Mouse (Mus musculus): Measurements from ENCODE around the gene Pth2. TPM values are rescaled to one million over a fixed set of nuclear protein-coding genes. Genes with fewer than 3 reads are reported as not detected.

Pth2 gene
- polyA plus RNA-seq, 1 experiment from 2014 or later: not detected

DNA sequence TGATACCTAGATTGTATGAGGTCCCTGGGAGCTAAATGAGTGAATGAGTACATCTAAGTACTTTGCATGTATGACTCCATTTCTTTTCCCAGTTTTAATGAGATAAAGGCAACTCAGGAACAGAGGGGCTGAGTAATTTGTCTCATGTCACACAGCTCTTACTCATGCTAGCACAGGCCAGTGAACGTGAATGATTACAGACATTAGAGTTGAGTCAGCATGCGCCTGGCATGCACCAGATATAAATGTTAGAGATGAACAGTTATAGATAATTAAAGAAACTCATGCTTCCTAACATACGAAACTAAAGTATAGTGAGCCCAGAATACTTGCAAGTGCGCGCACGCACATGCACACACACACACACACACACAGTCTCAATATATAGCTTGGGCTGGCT is 9.4 kb downstream of the Pth2 start:
- no peaks in the 10 kb centered on the region for H3K9me3 ChIP-seq (ENCODE audit: control insufficient read depth, low read length)
- no peak overlapping the region for H3K4me2 ChIP-seq (replicated peaks)

DNA sequence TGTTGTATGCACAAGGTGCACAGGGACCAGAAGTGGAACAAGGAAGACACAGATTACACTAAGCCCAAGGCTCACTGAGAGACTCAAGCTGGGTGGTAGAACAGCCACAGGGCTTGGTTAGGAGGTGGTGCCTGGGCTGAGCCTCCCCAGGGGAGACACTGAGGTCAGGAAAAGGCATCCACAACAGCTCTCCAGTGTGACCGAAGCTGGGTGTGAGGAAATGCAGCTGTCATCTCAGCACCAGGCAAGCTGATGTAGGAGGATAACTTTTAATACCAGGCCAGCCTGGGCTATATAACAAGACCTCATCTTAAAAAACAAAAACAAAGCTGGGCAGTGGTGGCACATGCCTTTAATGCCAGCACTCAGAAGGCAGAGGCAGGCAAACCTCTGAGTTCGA is 10.4 kb downstream of the Pth2 start:
- H3K27ac ChIP-seq: no peak overlapping the region
- H3K9me3 ChIP-seq (ENCODE audit: control insufficient read depth, low read length): no peaks in the 10 kb centered on the region
- H3K4me1 ChIP-seq (replicated peaks; ENCODE audit: control insufficient read depth, insufficient read depth, low read length): no peaks in the 10 kb centered on the region
- H3K27me3 ChIP-seq (ENCODE audit: control insufficient read depth, insufficient read depth, low read length): 0 out of 2 replicates have a peak, but pooled peaks cover 6% of the 10 kb centered on the region
- no peak overlapping the region for H3K4me2 ChIP-seq (replicated peaks)
- no peak overlapping the region for H3K4me3 ChIP-seq (replicated peaks; ENCODE audit: low read length)
- H3K36me3 ChIP-seq (replicated peaks; ENCODE audit: control insufficient read depth, insufficient read depth): no peaks in the 10 kb centered on the region
- DNase-seq (ENCODE audit: low spot score) (no peak), ATAC-seq (ENCODE audit: low FRiP score) (no peak)
- 82% methylated on average over 2 of the region's 2 CpGs for WGBS
- no peak overlapping the region for H3K9ac ChIP-seq

More for the DNA sequence above, 9.4 kb downstream of the Pth2 start:
- Histone ChIP-seq H3K4me1 (replicated peaks; ENCODE audit: control insufficient read depth, insufficient read depth, low read length) (no peaks in the 10 kb centered on the region), H3K27ac (no peak overlapping the region), H3K9ac (no peak overlapping the region), H3K4me3 (replicated peaks; ENCODE audit: low read length) (no peak overlapping the region), H3K36me3 (replicated peaks; ENCODE audit: control insufficient read depth, insufficient read depth) (no peaks in the 10 kb centered on the region), H3K27me3 (ENCODE audit: control insufficient read depth, insufficient read depth, low read length) (0 out of 2 replicates have a peak, but pooled peaks cover 6% of the 10 kb centered on the region)
- ATAC-seq (ENCODE audit: low FRiP score) (no peak), DNase-seq (ENCODE audit: low spot score) (no peak)
- 91% methylated on average over 6 of the region's 6 CpGs for WGBS

DNA sequence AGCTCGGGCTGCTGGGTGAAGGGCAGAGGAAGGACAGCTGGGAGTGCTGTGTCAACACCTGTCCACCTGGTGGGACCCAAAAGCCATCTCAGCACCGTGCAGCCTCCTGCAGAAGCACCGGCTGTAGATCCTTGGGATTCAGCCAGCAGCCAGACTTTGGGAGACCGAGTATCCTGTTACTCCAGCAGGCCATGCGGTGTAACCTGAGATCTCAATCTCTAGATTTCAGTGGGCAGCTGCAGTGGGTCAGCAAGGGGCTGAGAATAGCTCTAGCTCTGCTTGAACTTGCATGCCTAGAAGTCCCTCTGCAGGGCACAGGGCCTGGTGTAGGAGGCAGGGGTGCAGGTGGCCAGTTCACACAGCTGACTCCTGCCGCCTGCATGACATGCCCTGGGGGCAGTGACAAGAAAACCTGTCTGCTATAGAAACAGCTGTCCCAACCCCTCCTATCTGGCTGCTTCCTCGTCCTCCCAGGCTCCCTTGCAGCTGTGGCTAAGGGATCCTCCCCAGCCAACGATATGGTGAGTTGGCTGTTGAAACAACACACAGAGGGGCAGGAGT is 11.1 kb downstream of the Pth2 start:
- no peaks in the 10 kb centered on the region for H3K36me3 ChIP-seq (replicated peaks; ENCODE audit: control insufficient read depth, insufficient read depth)
- 0 out of 2 replicates have a peak, but pooled peaks cover 6% of the 10 kb centered on the region for H3K27me3 ChIP-seq (ENCODE audit: control insufficient read depth, insufficient read depth, low read length)
- no peaks in the 10 kb centered on the region for H3K4me1 ChIP-seq (replicated peaks; ENCODE audit: control insufficient read depth, insufficient read depth, low read length)
- no peak overlapping the region for H3K4me3 ChIP-seq (replicated peaks; ENCODE audit: low read length)
- no peak for ATAC-seq (ENCODE audit: low FRiP score)
- no peaks in the 10 kb centered on the region for H3K9me3 ChIP-seq (ENCODE audit: control insufficient read depth, low read length)
- 28% methylated on average over 8 of the region's 8 CpGs for WGBS
- no peak overlapping the region for H3K9ac ChIP-seq
- no peak overlapping the region for H3K4me2 ChIP-seq (replicated peaks)
- H3K27ac ChIP-seq: no peak overlapping the region
- no peak for DNase-seq (ENCODE audit: low spot score)

DNA sequence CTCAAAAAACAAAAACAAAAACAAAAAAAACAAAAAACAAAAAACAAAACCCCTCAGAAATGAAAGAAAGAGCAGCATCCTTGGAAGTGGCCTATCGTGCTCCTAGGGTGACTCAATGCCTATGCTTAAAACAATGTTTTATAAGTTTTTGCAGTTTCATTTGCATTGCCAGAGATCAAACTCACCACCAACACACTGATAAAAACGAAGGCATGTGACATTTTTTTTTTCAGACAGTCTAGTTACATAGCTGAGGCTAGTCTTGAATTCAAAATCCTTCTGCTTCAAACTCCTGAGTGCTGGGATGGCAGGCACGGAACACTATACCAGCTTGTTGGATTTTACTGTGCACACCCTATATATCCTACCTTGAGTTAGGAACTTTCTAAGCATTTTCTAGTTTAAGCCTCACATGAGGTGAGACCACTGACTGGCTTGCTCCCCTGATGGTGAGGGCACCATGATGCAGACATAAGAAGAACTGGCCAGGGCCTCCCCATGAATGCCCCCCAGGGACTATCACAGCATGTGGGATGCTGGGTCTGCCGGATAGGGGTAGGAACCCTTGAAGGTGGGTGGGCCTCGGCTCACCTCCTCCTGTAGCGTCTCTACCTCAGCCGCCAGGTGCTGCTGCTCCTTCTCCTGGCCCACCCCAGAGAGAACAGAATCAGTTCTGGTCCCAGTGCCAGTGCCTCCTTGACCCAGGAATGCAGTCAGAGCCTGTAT is 12.0 kb downstream of the Pth2 start:
- Histone ChIP-seq H3K27me3 (ENCODE audit: control insufficient read depth, insufficient read depth, low read length) (0 out of 2 replicates have a peak, but pooled peaks cover 6% of the 10 kb centered on the region), H3K9ac (no peak overlapping the region), H3K4me1 (replicated peaks; ENCODE audit: control insufficient read depth, insufficient read depth, low read length) (no peaks in the 10 kb centered on the region), H3K27ac (no peak overlapping the region), H3K4me3 (replicated peaks; ENCODE audit: low read length) (no peak overlapping the region), H3K36me3 (replicated peaks; ENCODE audit: control insufficient read depth, insufficient read depth) (no peaks in the 10 kb centered on the region), H3K9me3 (ENCODE audit: control insufficient read depth, low read length) (no peaks in the 10 kb centered on the region), H3K4me2 (replicated peaks) (no peak overlapping the region)
- no peak for ATAC-seq (ENCODE audit: low FRiP score)
- no peak for DNase-seq (ENCODE audit: low spot score)
- WGBS: 79% methylated on average over 7 of the region's 7 CpGs

DNA sequence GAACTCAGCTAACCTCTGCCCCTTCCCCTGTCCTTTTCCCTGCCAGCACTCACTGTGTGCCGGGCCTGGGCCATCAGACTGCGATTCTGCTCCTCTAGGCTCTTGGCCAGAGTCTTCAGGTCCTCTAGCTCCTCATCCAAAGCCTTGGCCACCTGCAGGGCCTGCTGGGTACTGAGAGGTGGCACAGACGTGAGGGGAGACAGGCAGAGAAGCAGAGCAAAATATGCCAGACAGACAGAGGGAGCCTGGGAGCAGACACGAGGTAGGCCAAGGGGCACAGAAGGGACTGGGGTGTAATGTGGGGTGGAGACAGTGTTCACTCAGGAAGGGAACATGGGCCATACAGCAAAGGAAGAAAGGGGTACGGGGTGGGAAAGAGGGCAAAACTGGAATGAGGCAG is 12.6 kb downstream of the Pth2 start:
- no peaks in the 10 kb centered on the region for H3K36me3 ChIP-seq (replicated peaks; ENCODE audit: control insufficient read depth, insufficient read depth)
- no peak for DNase-seq (ENCODE audit: low spot score)
- no peak overlapping the region for H3K4me3 ChIP-seq (replicated peaks; ENCODE audit: low read length)
- WGBS: 69% methylated on average over 5 of the region's 5 CpGs
- H3K4me1 ChIP-seq (replicated peaks; ENCODE audit: control insufficient read depth, insufficient read depth, low read length): no peaks in the 10 kb centered on the region
- no peaks in the 10 kb centered on the region for H3K9me3 ChIP-seq (ENCODE audit: control insufficient read depth, low read length)
- no peak overlapping the region for H3K4me2 ChIP-seq (replicated peaks)
- 0 out of 2 replicates have a peak, but pooled peaks cover 6% of the 10 kb centered on the region for H3K27me3 ChIP-seq (ENCODE audit: control insufficient read depth, insufficient read depth, low read length)
- no peak overlapping the region for H3K9ac ChIP-seq
- no peak for ATAC-seq (ENCODE audit: low FRiP score)
- no peak overlapping the region for H3K27ac ChIP-seq

DNA sequence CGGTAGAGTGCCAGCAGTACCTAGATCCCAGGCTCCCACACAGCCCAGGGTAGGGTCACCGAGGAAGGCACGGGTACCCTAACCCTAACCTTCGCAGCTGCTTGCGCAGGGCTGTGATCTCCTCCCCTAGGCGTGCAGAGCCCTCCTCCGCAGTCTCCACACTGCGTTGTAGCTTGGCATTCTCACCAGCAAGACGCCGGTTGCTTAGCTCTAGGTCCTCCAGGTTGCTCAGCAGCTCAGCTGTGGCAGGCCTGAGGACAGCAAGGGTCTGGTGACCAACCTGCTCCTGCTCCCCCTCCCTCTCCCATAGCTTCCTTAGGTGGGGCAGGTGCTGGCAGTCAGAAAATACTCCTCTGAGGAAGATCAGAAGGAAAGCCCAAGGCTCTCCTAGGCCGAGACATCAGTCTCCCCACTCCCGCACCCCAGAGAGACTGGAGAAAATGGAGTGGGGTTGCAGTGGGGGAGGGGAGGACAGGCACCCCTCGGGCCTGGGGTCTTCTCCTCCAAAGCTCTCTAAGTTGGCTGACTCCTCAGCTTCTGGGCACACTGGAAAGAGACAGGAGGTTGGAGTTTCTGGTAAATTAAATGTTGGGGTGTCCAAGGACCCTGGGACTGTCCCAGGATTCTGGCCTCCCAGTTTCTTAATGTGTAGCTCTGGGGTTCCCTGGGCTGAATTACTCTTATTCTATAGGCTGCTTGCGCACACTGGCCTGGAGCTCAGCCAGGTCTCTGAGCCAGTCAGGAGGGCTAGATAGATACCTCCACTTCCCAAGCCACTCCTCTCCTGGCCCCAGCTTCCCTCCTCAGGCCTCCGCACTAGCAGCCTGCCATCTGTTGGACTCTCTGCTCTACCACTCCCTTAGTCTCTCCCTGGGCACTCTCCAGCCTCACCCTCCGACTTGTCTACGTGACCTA is 13.3 kb downstream of the Pth2 start:
- no peak overlapping the region for H3K9ac ChIP-seq
- ATAC-seq (ENCODE audit: low FRiP score) (no peak), DNase-seq (ENCODE audit: low spot score) (no peak)
- 69% methylated on average over 17 of the region's 17 CpGs for WGBS
- no peaks in the 10 kb centered on the region for H3K36me3 ChIP-seq (replicated peaks; ENCODE audit: control insufficient read depth, insufficient read depth)
- no peaks in the 10 kb centered on the region for H3K9me3 ChIP-seq (ENCODE audit: control insufficient read depth, low read length)
- no peaks in the 10 kb centered on the region for H3K4me1 ChIP-seq (replicated peaks; ENCODE audit: control insufficient read depth, insufficient read depth, low read length)
- no peak overlapping the region for H3K4me2 ChIP-seq (replicated peaks)
- no peak overlapping the region for H3K27ac ChIP-seq
- no peak overlapping the region for H3K4me3 ChIP-seq (replicated peaks; ENCODE audit: low read length)
- 0 out of 2 replicates have a peak, but pooled peaks cover 6% of the 10 kb centered on the region for H3K27me3 ChIP-seq (ENCODE audit: control insufficient read depth, insufficient read depth, low read length)

DNA sequence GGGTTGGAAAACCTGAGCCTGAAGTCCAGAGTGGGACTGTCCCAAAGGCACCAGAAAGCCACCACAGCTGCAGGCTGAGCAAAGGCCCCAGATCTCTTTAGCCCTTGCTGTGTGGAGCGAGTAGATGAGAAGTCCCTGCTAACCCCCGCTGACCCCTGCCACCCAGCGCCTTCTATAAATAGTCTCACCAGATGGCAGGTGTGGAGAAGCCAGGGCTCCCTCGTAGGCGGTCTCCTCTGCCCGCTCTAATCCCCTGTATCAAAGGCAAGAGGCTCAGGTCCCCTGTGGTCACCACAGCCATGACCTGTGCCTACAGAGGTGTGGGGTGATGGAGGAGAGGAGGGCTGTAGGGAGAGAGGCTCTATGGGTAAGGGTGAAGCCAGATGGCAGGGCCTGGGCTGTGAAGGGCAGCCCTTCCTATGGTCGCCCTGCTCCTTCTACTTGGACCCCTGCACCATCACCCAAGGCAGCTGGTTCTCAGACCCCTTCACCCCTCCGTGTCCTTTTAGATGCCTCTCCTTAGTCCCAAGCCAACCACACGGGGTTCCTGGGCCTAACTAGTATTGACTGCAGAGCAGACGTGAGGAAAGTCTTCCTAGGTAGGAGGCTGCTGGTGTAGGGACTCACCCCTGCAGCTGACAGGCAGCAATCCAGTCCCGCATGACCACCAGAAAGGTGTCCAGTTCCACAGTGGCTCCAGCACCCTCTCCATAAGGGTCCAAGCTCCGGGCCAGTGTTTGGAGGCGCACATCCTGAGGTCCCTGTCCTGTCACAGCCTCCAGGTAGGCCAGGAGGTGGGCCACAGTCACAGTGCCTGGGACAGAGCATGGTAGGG is 14.8 kb downstream of the Pth2 start:
- H3K36me3 ChIP-seq (replicated peaks; ENCODE audit: control insufficient read depth, insufficient read depth): no peaks in the 10 kb centered on the region
- 0 out of 2 replicates have a peak, but pooled peaks cover 4% of the 10 kb centered on the region for H3K27me3 ChIP-seq (ENCODE audit: control insufficient read depth, insufficient read depth, low read length)
- H3K4me2 ChIP-seq (replicated peaks): no peak overlapping the region
- DNase-seq (ENCODE audit: low spot score): no peak
- no peaks in the 10 kb centered on the region for H3K4me1 ChIP-seq (replicated peaks; ENCODE audit: control insufficient read depth, insufficient read depth, low read length)
- H3K9me3 ChIP-seq (ENCODE audit: control insufficient read depth, low read length): no peaks in the 10 kb centered on the region
- no peak overlapping the region for H3K27ac ChIP-seq
- no peak for ATAC-seq (ENCODE audit: low FRiP score)
- WGBS: 60% methylated on average over 13 of the region's 13 CpGs
- no peak overlapping the region for H3K4me3 ChIP-seq (replicated peaks; ENCODE audit: low read length)
- H3K9ac ChIP-seq: no peak overlapping the region

DNA sequence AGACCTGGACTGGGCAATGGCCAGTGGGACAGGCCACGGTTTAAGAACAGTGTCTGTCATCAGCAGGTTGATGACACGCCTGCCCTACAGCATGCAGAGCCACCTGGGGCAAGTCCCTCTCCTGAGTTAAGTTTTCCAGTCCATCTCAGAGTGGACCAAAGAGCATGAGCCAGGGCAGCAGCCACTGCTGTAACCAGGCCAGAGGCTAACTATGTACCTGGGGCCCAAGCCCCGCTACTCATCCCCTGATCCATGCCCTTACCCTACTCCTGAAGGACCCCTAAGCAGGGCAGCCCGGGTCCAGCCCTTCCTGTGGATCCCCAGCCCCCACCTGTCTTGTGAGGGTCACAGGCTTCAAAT is 15.4 kb downstream of the Pth2 start:
- ATAC-seq (ENCODE audit: low FRiP score) (no peak), DNase-seq (ENCODE audit: low spot score) (no peak)
- H3K27me3 ChIP-seq (ENCODE audit: control insufficient read depth, insufficient read depth, low read length): no peaks in the 10 kb centered on the region
- 80% methylated on average over 4 of the region's 4 CpGs for WGBS
- no peaks in the 10 kb centered on the region for H3K9me3 ChIP-seq (ENCODE audit: control insufficient read depth, low read length)
- no peaks in the 10 kb centered on the region for H3K4me1 ChIP-seq (replicated peaks; ENCODE audit: control insufficient read depth, insufficient read depth, low read length)
- H3K27ac ChIP-seq: no peak overlapping the region
- no peak overlapping the region for H3K9ac ChIP-seq
- no peaks in the 10 kb centered on the region for H3K36me3 ChIP-seq (replicated peaks; ENCODE audit: control insufficient read depth, insufficient read depth)
- no peak overlapping the region for H3K4me3 ChIP-seq (replicated peaks; ENCODE audit: low read length)
- no peak overlapping the region for H3K4me2 ChIP-seq (replicated peaks)

All from hindbrain, embryonic 14.5 days (tissue).